Comparison of ENCODE assay signal across 8 mouse cellular contexts in genomic region chr14:115092510-115092909, GRCm38 (mm10). TPM values are rescaled to one million over a fixed set of nuclear protein-coding genes. Genes with fewer than 3 reads are reported as not detected.
A peak's percentile ranks its signal among the peaks of the same experiment; 100 is the strongest.
DNase-seq lines count a peak whose midpoint lies in the region; ATAC-seq and TF ChIP-seq lines count a peak whose summit lies in the region.

No protein-coding gene starts in this region.

- H3K36me3 ChIP-seq in heart, embryonic 14.5 days (ENCODE audit: control insufficient read depth, insufficient read depth, low read length), result no peaks in the 10 kb centered on the region
- H3K36me3 ChIP-seq in limb, embryonic 13.5 days, result no peaks in the 10 kb centered on the region
- H3K36me3 ChIP-seq in myocyte (ENCODE audit: control insufficient read depth, insufficient read depth), result no peaks in the 10 kb centered on the region

- H3K27me3 ChIP-seq in heart, embryonic 14.5 days (ENCODE audit: control insufficient read depth, insufficient read depth, low read length), result peaks cover 27% of the 10 kb centered on the region
- H3K27me3 ChIP-seq in limb, embryonic 13.5 days, result peaks cover 42% of the 10 kb centered on the region
- H3K27me3 ChIP-seq in myocyte (ENCODE audit: control insufficient read depth, insufficient read depth, insufficient read length), result peaks cover 9% of the 10 kb centered on the region

- DNase-seq in heart, postnatal 25 days (ENCODE audit: low spot score), result no peak
- no peak for DNase-seq in ovary, postnatal 36 days (ENCODE audit: low spot score)
- no peak for DNase-seq in testis, postnatal 14 days (ENCODE audit: low spot score)

- 0% methylated on average over 31 of the region's 33 CpGs for WGBS in heart, embryonic 14.5 days
- WGBS in limb, embryonic 13.5 days, result 1% methylated on average over 33 of the region's 33 CpGs

- no peak overlapping the region for H3K27ac ChIP-seq in heart, embryonic 14.5 days (replicated peaks in 1 of 2; ENCODE audit: control insufficient read depth in 1 of 2, insufficient read depth in 1 of 2, low read depth in 2 of 2, low read length in 2 of 2)
- H3K27ac ChIP-seq in bone marrow macrophage, adult 2 months (ENCODE audit: insufficient read depth, low read depth, low read length), result no peak overlapping the region
- H3K27ac ChIP-seq in limb, embryonic 13.5 days, result peak overlapping the region; percentile 10; the same call in 1 of the 2 replicates

- H3K4me1 ChIP-seq in heart, embryonic 14.5 days (ENCODE audit: control insufficient read depth in 2 of 2, insufficient read depth in 2 of 2, low read length in 2 of 2), result peaks cover 0 to 13% of the 10 kb centered on the region in 2 experiments; a peak in 2 of 4 replicates
- H3K4me1 ChIP-seq in bone marrow macrophage, adult 2 months (ENCODE audit: control insufficient read depth, insufficient read depth, low read length), result no peaks in the 10 kb centered on the region
- H3K4me1 ChIP-seq in limb, embryonic 13.5 days, result peaks cover 12% of the 10 kb centered on the region

- H3K4me3 ChIP-seq in heart, embryonic 14.5 days (ENCODE audit: control insufficient read depth in 1 of 2, insufficient read depth in 1 of 2, low read depth in 1 of 2, low read length in 2 of 2), result peak overlapping the region; percentile 59 to 61
- peak overlapping the region; percentile 64 for H3K4me3 ChIP-seq in bone marrow macrophage, adult 2 months (ENCODE audit: insufficient read depth, low read length)
- peak overlapping the region; percentile 69 for H3K4me3 ChIP-seq in limb, embryonic 13.5 days
- no peak overlapping the region for H3K4me3 ChIP-seq in myocyte

- ATAC-seq in heart, embryonic 14.5 days (ENCODE audit: insufficient number of reproducible peaks, insufficient read depth, low FRiP score, low read depth), result 0 out of 2 replicates have a peak, but pooled peaks have one; percentile 3
- peak; percentile 15 for ATAC-seq in granulocyte monocyte progenitor cell, adult 5-6 weeks (replicated peaks; ENCODE audit: poor library complexity, severe bottlenecking)
- peak; percentile 41 for ATAC-seq in limb, embryonic 13.5 days (ENCODE audit: low FRiP score, low read depth)

- no peak for TF ChIP-seq POLR2A in bone marrow macrophage, adult 2 months (IDR thresholded peaks at IDR 0.05; ENCODE audit: borderline replicate concordance, low read depth, low read length)
- TF ChIP-seq POLR2A in myocyte (IDR thresholded peaks at IDR 0.05; ENCODE audit: insufficient read length, low read depth), result no peak

- H3K9me3 ChIP-seq in heart, embryonic 14.5 days (ENCODE audit: control insufficient read depth, low read length), result no peaks in the 10 kb centered on the region
- H3K9me3 ChIP-seq in limb, embryonic 13.5 days, result no peaks in the 10 kb centered on the region

- peak overlapping the region; percentile 91 for H3K4me2 ChIP-seq in heart, embryonic 14.5 days (ENCODE audit: low read length)
- H3K4me2 ChIP-seq in limb, embryonic 13.5 days (replicated peaks), result peak overlapping the region; percentile 97
- peak overlapping the region; percentile 69 for H3K4me2 ChIP-seq in myocyte (ENCODE audit: low read depth)

- H3K9ac ChIP-seq in heart, embryonic 14.5 days (ENCODE audit: low read length), result peak overlapping the region; percentile 45
- peak overlapping the region; percentile 67 for H3K9ac ChIP-seq in limb, embryonic 13.5 days

- H3ac ChIP-seq in myocyte (ENCODE audit: control insufficient read depth, insufficient read length), result no peak overlapping the region

- intact Hi-C loops in heart, postnatal 25 days (cut with DNase I), result no loop called here

- no peaks in the 10 kb centered on the region for H3K79me2 ChIP-seq in myocyte (ENCODE audit: control insufficient read depth, insufficient read depth)

- TF ChIP-seq CTCF in bone marrow macrophage, adult 2 months (IDR thresholded peaks at IDR 0.05; ENCODE audit: low read depth, low read length), result no peak

TF ChIP-seq in myocyte, 11 proteins besides CTCF, POLR2A, EP300 and RAD21:
- TF ChIP-seq CEBPB (IDR thresholded peaks at IDR 0.05; ENCODE audit: insufficient read depth, poor library complexity, severe bottlenecking) (no peak), TCF12 (IDR thresholded peaks at IDR 0.05; ENCODE audit: insufficient read depth, poor library complexity, severe bottlenecking) (no peak), MAX (IDR thresholded peaks at IDR 0.05; ENCODE audit: low read depth) (no peak), MYOD1 (IDR thresholded peaks at IDR 0.05; ENCODE audit: control insufficient read depth in 1 of 3, insufficient read length in 2 of 3, low read depth in 2 of 3) (no peak), POLR2AphosphoS2 (IDR thresholded peaks at IDR 0.05; ENCODE audit: insufficient read length, low read depth) (no peak), USF1 (IDR thresholded peaks at IDR 0.05; ENCODE audit: low read depth) (no peak), REST (IDR thresholded peaks at IDR 0.05; ENCODE audit: insufficient read depth, insufficient read length) (no peak), E2F4 (IDR thresholded peaks at IDR 0.05; ENCODE audit: insufficient read depth) (no peak), TCF3 (IDR thresholded peaks at IDR 0.05; ENCODE audit: insufficient read length, low read depth) (no peak), SRF (IDR thresholded peaks at IDR 0.05; ENCODE audit: control insufficient read depth, insufficient read length, low read depth) (no peak), MYOG (IDR thresholded peaks at IDR 0.05; ENCODE audit: control insufficient read depth in 1 of 3, insufficient read depth in 1 of 3, insufficient read length in 2 of 3, low read depth in 2 of 3) (no peak)

RNA-seq across cellular contexts. Expression of gene Gpc5, which starts 0.5 kb away (rescaled TPM):
- 0.22 and 0.32 TPM in 2 replicates for polyA plus RNA-seq in heart, embryonic 14.5 days (2014; fragmentation: Nextera tagmentation; extraction: Ambion mirVana)
- not detected for total RNA-seq in heart, postnatal 25 days (2021)
- polyA plus RNA-seq in bone marrow macrophage, adult 2 months (2012; ENCODE audit: insufficient read depth, insufficient read length, missing spikeins), result not detected in 2 replicates
- not detected in 2 replicates for total RNA-seq in granulocyte monocyte progenitor cell, adult 5-6 weeks (2014; fragmentation: Nextera tagmentation)
- total RNA-seq in granulocyte monocyte progenitor cell, adult 5-6 weeks (2017), result not detected in 2 replicates
- polyA plus RNA-seq in limb, embryonic 13.5 days (2015; fragmentation: Nextera tagmentation; extraction: Ambion mirVana), result 2.0 and 2.2 TPM in 2 replicates
- polyA plus RNA-seq in myocyte (2012; fragmentation: generic; extraction: Trizol), result not detected
